Mouse (Mus musculus) CH12.LX (cell line): ENCODE results near the gene Rpl41. TPM values are rescaled to one million over a fixed set of nuclear protein-coding genes. Genes with fewer than 3 reads are reported as not detected.
A peak's percentile ranks its signal among the peaks of the same experiment; 100 is the strongest.

Source experiments
- DNase-seq: peaks from one replicate; pipeline ENCODE4 v3.0.0-alpha.2; 2013; ENCODE audit errors: extremely low read depth
- H3K27ac ChIP-seq: 2 replicates; pipeline ENCODE4 v1.5.1; 2012; ENCODE audit warnings: low read depth, mild to moderate bottlenecking, control low read depth, moderate library complexity; ENCODE audit not compliant: insufficient read depth
- H3K27me3 ChIP-seq: replicated peaks from 2 replicates; pipeline ENCODE3; 2012; ENCODE audit warnings: inconsistent platforms
- H3K36me3 ChIP-seq, 2 experiments: replicated peaks in 1 of 2; 2 replicates each; pipeline versions ENCODE3 to v1.6.1; 2012; ENCODE audit warnings: inconsistent platforms in 1 of 2, low read length in 1 of 2, mild to moderate bottlenecking in 1 of 2, mixed read lengths in 1 of 2, moderate library complexity in 1 of 2; ENCODE audit not compliant: control insufficient read depth in 1 of 2, insufficient read depth in 1 of 2
- H3K4me1 ChIP-seq, 2 experiments: 2 replicates each; pipeline ENCODE4 v1.6.1; 2012; ENCODE audit warnings: inconsistent platforms in 1 of 2, moderate library complexity in 1 of 2; ENCODE audit not compliant: insufficient read depth in 2 of 2, control insufficient read depth in 1 of 2
- H3K4me2 ChIP-seq: 2 replicates; pipeline ENCODE4 v1.6.1; 2012; ENCODE audit warnings: low read depth, mild to moderate bottlenecking, control low read depth; ENCODE audit not compliant: poor library complexity, insufficient read depth, severe bottlenecking
- H3K4me3 ChIP-seq, 3 experiments: fragments of 150-350 bp in 1 of 3; sonication (generic) in 1 of 3; replicated peaks in 1 of 3; 2 replicates each; pipeline versions ENCODE3 to v1.5.1; 2011 to 2012; ENCODE audit warnings: low read depth in 2 of 3, low read length in 2 of 3, mild to moderate bottlenecking in 2 of 3, moderate library complexity in 2 of 3, control low read depth in 1 of 3, improper control_type of control experiment in 1 of 3, inconsistent platforms in 1 of 3, mixed read lengths in 1 of 3; ENCODE audit not compliant: poor library complexity in 1 of 3
- H3K79me2 ChIP-seq: replicated peaks from 2 replicates; pipeline ENCODE4 v1.6.1; 2012; ENCODE audit warnings: mild to moderate bottlenecking, moderate library complexity; ENCODE audit not compliant: control insufficient read depth, poor library complexity, insufficient read depth, severe bottlenecking; ENCODE audit errors: extremely low read depth
- H3K9ac ChIP-seq: 2 replicates; pipeline ENCODE4 v1.6.1; 2012; ENCODE audit warnings: low read depth, mild to moderate bottlenecking, control low read depth, moderate library complexity; ENCODE audit not compliant: insufficient read depth
- H3K9me3 ChIP-seq: replicated peaks from 2 replicates; pipeline ENCODE3; 2012; ENCODE audit warnings: low read length, inconsistent platforms, mixed read lengths
- CHD1 ChIP-seq: IDR thresholded peaks from 2 replicates; pipeline ENCODE4 v1.6.1; 2012; ENCODE audit warnings: low read depth, low read length, improper control_type of control experiment, inconsistent platforms
- EP300 ChIP-seq: IDR thresholded peaks from 2 replicates; pipeline ENCODE4 v1.6.1; 2011; ENCODE audit warnings: low read length, improper control_type of control experiment
- ETS1 ChIP-seq: conservative IDR thresholded peaks from 2 replicates; pipeline ENCODE4 v1.6.1; 2012; ENCODE audit warnings: low read depth, mild to moderate bottlenecking, inconsistent platforms, low read length, improper control_type of control experiment, moderate library complexity
- HCFC1 ChIP-seq: IDR thresholded peaks from 2 replicates; pipeline ENCODE4 v1.6.1; 2012; ENCODE audit warnings: low read depth, mild to moderate bottlenecking, inconsistent platforms, low read length, improper control_type of control experiment
- IRF4 ChIP-seq: IDR thresholded peaks from 2 replicates; pipeline ENCODE4 v1.6.1; 2014; ENCODE audit warnings: low read depth, mild to moderate bottlenecking, inconsistent platforms, low read length, improper control_type of control experiment
- JUN ChIP-seq: IDR thresholded peaks from 2 replicates; pipeline ENCODE4 v1.6.1; 2011; ENCODE audit warnings: low read depth, mild to moderate bottlenecking, low read length, improper control_type of control experiment, moderate library complexity; ENCODE audit not compliant: insufficient read depth
- JUND ChIP-seq: conservative IDR thresholded peaks from 2 replicates; pipeline ENCODE4 v1.6.1; 2011; ENCODE audit warnings: low read depth, low read length, improper control_type of control experiment
- MAX ChIP-seq: IDR thresholded peaks from 2 replicates; pipeline ENCODE4 v1.6.1; 2011; ENCODE audit warnings: low read length, improper control_type of control experiment
- NELFE ChIP-seq: IDR thresholded peaks from 2 replicates; pipeline ENCODE4 v1.6.1; 2011; ENCODE audit warnings: low read depth, low read length, improper control_type of control experiment
- TBP ChIP-seq: conservative IDR thresholded peaks from 2 replicates; pipeline ENCODE4 v1.6.1; 2011; ENCODE audit warnings: low read depth, low read length, improper control_type of control experiment
- TCF12 ChIP-seq: IDR thresholded peaks from 2 replicates; pipeline ENCODE4 v1.6.1; 2014; ENCODE audit warnings: low read depth, mild to moderate bottlenecking, inconsistent platforms, low read length, improper control_type of control experiment
- USF2 ChIP-seq: conservative IDR thresholded peaks from 2 replicates; pipeline ENCODE4 v1.6.1; 2011; ENCODE audit warnings: low read depth, low read length, improper control_type of control experiment
- ZC3H11A ChIP-seq: IDR thresholded peaks from 2 replicates; pipeline ENCODE4 v1.6.1; 2012; ENCODE audit warnings: low read depth, mild to moderate bottlenecking, inconsistent platforms, low read length, improper control_type of control experiment
- ZKSCAN1 ChIP-seq: IDR thresholded peaks from 2 replicates; pipeline ENCODE4 v1.6.1; 2012; ENCODE audit warnings: low read depth, inconsistent platforms, low read length, improper control_type of control experiment, borderline replicate concordance
- ZNF384 ChIP-seq: IDR thresholded peaks from 2 replicates; pipeline ENCODE4 v1.6.1; 2012; ENCODE audit warnings: low read depth, low read length, improper control_type of control experiment, inconsistent platforms
- dilution Hi-C: fragments of 300-500 bp; cut with MboI; formaldehyde crosslinking; loops from 2 replicates; pipeline ENCODE4 v1.14.3; 2020; ENCODE audit warnings: low sequenced_read_pairs; ENCODE audit not compliant: extremely low pct_unique_long_range_greater_than_20kb, extremely low pct_ligation_motif_present
- in situ Hi-C: fragments of 300-500 bp; cut with MboI; formaldehyde crosslinking; loops from 3 replicates; pipeline ENCODE4 v1.14.3; 2019; ENCODE audit warnings: low sequenced_read_pairs, low pct_ligation_motif_present, low pct_unique_long_range_greater_than_20kb, mixed read lengths
- polyA plus RNA-seq: library from polyadenylated mRNA; unstranded; fragments of >175 nt; gene quantifications from 2 replicates; pipeline ENCODE4 v1.2.1, GENCODE M21; 2012; ENCODE audit warnings: low read depth; ENCODE audit not compliant: insufficient read length
- total RNA-seq, 2 experiments: library from RNA; depleted of rRNA; stranded (reverse); fragments of 300-350 nt in 1 of 2; fragments of >200 nt in 1 of 2; gene quantifications; 2 replicates each; pipeline ENCODE4 v1.2.3; 2012 to 2014

The Rpl41 gene
- total and polyA plus RNA-seq, 3 experiments: 2,709 to 8,549 (median 8,065) TPM

DNA sequence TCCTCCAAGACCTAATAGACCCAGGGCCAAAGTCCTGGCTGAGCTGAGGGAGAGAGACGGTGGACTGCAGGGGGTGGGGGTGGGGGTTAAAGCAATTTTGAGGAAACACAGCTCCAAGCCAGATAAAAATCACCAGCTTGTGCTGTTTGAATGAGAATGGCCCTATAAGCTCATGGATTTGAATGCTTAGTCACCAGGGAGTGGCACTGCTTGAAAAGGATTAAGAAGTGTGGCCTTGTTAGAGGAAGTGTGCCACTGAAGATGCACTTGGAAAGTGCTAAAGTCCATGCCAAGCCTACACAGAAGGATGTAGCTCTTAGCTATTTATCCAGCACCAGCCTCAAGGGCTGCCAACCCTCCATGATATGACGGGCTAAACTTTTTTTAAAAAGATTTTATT lies 13.9 kb downstream of the Rpl41 start:
- H3K4me1 ChIP-seq: peaks cover 3 to 16% of the 10 kb centered on the region in 2 experiments; a peak in 2 of 4 replicates
- no peak overlapping the region for H3K4me2 ChIP-seq
- no peaks in the 10 kb centered on the region for H3K9me3 ChIP-seq
- no peaks in the 10 kb centered on the region for H3K27me3 ChIP-seq
- H3K36me3 ChIP-seq: no peaks in the 10 kb centered on the region
- no peak for DNase-seq
- no peak overlapping the region for H3K9ac ChIP-seq
- H3K79me2 ChIP-seq: no peaks in the 10 kb centered on the region
- H3K27ac ChIP-seq: no peak overlapping the region
- in situ Hi-C loops (no loop called here), dilution Hi-C loops (no loop called here)
- TF ChIP-seq MAX (no peak), ZKSCAN1 (no peak), JUN (no peak), JUND (no peak), ZNF384 (no peak), ZC3H11A (no peak), EP300 (no peak), HCFC1 (no peak), NELFE (no peak), TCF12 (no peak), ETS1 (no peak), USF2 (no peak), IRF4 (no peak)
- no peak overlapping the region for H3K4me3 ChIP-seq

DNA sequence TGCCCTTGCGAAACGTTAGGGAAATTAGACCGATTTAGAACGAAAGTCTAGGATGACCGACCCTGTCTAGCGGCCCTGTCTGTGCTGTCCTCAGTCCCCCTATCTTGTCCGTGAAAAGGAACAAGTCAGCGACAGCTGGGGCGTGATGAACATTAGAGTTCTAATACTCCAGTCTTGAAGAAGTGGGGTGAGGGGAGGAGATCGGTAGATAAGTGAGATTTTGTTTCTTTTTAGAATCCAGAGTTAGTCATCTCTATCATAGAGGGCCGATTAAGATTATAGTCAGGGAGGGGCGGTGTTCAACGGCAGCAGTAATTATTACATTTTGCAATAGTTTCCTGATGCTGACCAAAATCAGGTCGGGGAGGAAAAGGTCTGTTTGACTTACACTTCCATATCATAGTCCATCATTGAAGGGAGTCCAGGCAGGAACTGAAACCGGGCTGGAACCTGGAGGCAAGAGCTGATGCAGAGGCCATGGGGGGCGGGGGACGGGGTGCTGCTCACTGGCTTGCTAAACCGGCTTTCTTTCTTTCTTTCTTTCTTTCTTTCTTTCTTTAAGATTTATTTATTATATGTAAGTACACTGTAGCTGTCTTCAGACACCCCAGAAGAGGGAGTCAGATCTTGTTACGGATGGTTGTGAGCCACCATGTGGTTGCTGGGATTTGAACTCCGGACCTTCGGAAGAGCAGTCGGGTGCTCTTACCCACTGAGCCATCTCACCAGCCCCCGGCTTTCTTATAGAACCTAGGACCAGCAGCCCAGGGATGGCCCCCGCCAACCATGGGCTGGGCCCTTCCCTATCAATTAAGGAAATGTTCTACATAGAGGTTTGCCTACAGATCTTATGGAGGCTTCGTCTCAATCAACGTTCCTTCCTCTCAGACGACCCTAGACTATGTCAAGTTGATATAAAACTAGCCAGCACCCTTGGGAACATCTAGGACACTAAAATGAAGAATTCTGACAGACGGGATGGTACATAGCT lies 22.4 kb downstream of the Rpl41 start:
- Histone ChIP-seq H3K36me3 (peaks cover 10 to 13% of the 10 kb centered on the region in 2 experiments), H3K9ac (peak overlapping the region; percentile 70), H3K4me3 (peak overlapping the region; percentile 54 to 92 (median 86)), H3K27me3 (no peaks in the 10 kb centered on the region), H3K9me3 (no peaks in the 10 kb centered on the region), H3K4me1 (peaks cover 0 to 21% of the 10 kb centered on the region in 2 experiments; a peak in 2 of 4 replicates), H3K4me2 (peak overlapping the region; percentile 81), H3K27ac (peak overlapping the region; percentile 50), H3K79me2 (no peaks in the 10 kb centered on the region)
- peak; percentile 46 for TF ChIP-seq EP300
- TF ChIP-seq ETS1: 0 out of 2 replicates have a peak, but pooled peaks have one; percentile 1
- TF ChIP-seq JUND: no peak
- TF ChIP-seq IRF4: peak; percentile 72
- TF ChIP-seq TBP: 0 out of 2 replicates have a peak, but pooled peaks have one; percentile 1
- TF ChIP-seq CHD1: 0 out of 2 replicates have a peak, but pooled peaks have one; percentile 39
- no peak for TF ChIP-seq NELFE
- TF ChIP-seq, all 38 proteins: peak for 5
- dilution Hi-C loops: no loop called here
- in situ Hi-C loops: no loop called here
- peak; percentile 33 for DNase-seq
